Mouse (Mus musculus) frontal cortex, adult (tissue): ENCODE measurements around the gene Helt.

Source experiments
- ATAC-seq: cut with Nextera tagmentation; 2 replicates; pipeline ENCODE4 v1.9.2; 2017; ENCODE audit warnings: mild to moderate bottlenecking, moderate library complexity, mixed read lengths; ENCODE audit not compliant: low TSS enrichment

The Helt gene

DNA sequence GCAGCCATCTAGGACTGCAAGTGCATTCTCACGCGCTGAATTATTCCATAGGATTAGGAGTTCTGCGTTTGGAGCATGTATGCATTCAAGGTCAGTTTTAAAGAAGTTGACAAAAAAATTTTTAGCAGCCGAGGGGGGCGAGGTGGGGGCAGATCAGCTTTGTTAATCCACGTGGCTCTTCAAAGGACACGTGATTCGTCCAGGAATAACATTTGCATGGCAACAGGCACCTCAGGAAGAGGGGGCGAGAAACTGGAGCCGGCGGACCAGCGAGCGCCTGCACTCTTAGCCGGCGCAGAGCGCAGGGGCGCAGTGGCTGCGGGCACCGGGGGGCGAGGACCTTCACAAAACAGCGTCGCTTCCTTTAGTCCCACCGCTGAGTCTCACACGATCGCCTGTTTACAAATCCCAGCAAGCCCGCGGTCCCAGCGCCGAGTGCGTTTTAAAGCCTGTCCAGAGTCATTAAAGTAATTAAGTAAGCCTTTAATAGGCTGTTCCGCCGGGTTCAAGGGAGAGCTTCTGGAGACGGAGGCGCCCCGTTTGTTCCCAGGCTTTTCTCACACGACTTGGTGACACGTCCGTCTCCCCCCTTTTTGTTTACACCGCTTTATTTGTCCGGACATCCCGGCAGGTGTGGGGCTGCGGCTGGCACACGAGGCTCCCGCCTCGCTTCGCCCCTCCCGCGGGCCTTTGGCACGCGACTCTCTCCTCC lies at the start of gene Helt:
Gene Helt, minus strand, starts transcription at position 491 of the 712 bp plus-strand sequence.
- ATAC-seq: no peak; the same call in 1 of the 2 replicates

DNA sequence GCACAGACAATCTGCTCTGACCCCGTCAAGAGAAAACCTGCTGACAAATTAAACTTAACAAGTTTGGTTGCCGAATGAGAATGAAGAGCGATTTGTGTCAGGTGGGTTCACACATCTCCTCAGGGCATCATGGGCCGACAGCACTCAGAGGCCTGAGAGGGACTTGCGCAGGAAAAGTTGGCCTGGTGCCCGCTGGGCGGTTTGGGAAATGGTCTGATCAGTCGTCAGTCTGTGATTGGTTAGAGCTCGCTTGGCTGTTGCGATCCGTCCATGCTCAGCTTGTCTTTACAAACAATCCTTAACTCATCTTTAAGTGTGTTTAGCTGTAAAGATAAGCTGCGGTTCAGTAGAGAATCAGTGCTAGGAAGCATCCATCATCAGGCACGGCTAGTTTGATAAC lies 47.8 kb upstream of the Helt start:
- ATAC-seq: no peak

DNA sequence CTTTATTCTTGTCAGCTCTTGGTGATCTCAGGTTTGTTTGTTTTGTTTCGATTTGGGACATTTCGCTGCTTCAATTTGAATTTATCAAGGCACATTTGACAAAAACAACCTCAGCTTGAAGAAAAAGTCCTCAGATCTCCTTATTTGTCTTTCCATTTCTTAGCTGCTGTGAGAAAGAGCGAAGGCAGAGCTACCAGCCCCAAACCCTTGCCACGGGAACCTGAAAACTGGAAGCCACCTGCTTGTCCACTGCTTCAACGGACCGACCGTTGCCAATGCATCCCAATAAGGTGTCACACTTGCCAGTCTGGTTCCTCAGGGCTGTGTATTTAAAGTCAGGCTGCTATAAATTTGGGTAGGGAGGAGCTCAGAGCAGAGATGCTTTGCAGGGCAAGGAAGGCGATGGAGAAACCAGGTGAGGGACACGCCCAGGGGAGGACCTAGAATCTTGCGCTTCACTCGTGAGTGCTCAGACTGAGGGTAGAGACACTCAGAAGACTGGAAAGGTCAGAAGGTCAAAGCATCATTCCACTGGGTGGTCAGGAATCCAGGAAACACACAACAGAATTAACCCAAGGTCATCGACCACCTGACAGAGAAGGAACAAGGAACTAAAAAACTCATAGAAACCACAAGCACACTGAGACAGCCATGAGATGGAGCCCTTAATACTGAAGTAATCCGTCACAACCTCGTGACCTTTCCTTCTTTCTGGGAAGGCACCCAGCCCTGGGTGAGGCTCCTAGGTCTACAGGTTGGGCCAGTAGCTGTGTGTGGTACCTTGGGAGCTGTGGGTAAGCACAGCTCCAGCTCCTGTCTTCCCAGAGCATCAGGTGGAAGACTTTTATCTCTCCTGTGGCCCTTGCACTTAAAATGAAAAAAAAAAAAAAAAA lies 46.2 kb upstream of the Helt start:
- no peak for ATAC-seq

DNA sequence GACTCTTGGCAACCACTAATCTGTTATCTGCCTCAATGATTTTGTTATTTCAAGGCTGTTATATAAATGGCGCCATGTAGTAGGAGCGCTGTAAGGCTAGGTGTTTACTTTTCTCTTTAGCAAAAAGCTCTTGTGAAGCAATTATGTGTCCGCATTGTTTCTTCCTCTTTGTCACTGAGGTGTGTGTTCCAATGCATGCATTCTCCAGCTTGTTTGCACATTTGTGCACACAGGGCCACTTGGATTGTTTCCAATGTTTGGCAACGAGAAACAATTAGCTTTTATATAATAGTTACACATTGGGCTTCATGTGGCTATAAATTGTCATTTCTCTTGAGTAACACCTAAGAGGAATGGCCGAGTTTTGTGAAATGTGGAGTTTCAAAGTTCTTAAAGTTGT lies 44.8 kb upstream of the Helt start:
- ATAC-seq: no peak

DNA sequence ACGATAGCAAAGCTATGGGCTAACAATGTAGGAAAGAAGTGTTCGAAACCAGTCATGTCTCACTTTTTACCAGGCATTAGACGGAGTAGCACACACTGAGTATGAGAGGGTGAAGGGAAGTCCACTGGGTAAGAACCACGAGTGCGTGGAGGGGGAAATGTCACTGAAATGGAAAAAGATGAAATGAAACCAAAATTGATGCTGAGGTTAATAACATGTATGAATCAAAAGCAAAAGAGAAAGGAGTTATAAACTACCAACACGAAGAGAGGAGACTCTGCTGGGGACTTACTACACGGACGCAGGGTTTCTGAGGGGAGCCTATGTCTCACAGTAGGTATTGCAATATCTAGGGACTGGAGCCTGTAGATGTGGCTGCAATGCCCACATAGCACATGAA lies 41.9 kb upstream of the Helt start:
- ATAC-seq: no peak

DNA sequence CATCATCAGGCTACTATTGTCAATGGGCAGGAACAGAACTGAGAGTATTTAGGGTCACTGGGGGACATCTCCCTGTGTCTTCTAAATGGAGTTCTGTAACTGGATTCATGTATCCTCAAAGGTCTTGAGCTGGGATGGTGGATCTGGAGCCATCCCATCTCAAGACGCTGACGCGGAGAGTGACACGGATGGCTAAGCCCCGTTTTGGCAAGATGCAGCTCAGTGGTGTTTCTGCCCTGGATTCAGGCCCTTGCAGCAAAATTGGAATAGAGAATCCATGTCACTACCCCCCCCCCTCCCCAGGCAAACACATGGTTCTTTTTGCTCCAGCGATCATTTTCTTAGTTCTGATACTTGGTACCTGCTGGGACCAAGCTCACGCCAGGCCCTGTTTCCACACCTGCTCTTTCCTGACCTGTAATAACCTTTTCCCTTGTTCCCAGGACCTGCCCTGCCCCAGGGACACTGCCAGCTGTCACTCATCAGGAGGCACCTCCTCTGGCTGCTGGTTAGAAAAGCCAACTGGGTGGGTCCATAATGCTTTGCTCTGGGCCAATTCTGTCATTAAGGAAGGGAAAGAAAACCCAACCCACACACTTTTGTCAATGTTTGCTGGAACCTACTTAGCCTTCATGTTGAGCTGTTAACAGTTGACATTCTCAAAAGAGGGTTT lies 38.1 kb upstream of the Helt start:
- no peak for ATAC-seq

DNA sequence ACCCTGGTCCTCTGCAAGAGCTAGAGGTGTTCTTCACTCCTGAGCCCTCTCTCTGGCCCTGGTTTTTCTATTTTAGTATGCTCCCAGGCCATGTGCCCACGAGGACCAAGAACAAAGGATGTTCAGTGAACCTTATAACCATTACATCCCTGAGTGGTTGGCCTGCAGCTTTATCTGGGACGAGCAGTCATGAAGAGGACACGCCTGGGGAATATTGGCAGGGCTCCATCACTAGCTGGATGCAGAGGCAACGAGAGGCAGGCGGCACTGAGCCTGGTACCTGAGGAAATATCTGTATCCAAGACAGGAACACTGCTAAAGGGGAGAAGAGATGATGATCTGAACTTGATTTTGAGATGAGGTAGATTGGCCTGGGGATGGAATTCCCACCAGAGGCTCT lies 37.3 kb upstream of the Helt start:
- ATAC-seq: no peak

DNA sequence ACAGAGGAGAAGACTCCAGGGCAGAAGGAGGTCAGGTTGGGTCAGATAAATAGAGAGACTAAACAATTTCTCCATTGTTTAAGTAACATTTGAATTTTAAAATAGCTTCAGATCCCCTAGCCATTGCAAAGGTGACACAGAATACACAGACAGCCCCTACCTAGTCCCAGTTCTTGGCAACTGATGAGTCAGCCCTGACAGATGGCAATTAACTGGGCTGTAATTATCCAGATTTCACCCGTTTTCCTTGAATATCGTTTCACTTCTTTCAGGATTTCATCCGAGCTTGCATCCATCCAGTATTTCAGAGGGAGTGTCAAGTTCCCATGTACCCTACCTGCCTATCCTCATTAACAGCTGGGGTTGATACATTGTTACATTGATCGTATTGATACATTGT lies 34.9 kb upstream of the Helt start:
- ATAC-seq: no peak

DNA sequence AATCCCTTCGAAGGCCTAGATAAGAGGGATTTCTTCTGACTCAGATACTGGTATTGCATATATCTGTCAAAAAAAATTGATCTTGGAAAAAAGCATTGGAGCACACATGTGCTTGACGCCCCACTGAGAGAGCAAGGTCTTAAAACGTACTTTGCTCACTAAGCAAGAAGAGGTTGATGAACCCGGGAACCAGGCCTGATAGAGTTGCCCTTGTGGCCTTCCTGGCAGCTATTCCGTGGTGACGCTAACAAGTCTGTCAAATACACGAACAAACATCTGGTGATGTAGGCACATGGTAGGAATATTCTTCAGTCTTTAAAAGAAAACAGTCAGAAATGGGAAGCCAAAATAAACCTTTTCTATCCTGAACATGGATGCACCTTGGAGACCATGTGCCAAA lies 32.8 kb upstream of the Helt start:
- ATAC-seq: no peak

DNA sequence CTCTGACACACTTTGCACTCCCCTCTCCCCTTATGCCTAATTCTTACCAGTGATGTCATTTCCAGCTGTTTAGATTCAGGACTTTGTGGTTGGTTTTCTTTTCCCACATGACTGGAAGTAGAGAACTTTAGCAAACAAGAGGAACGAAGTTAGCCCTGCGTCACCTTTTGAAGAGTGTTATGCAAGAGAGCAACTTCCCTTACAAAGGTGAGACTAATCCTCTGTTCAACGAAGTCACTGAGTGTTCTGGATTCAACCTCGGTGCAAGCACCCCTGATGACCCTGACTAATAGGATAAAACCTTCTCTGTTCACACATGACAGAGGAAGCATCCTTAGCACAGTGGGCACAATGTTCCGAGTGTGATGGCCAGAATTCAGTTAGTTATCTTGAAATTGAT lies 32.2 kb upstream of the Helt start:
- ATAC-seq: no peak

DNA sequence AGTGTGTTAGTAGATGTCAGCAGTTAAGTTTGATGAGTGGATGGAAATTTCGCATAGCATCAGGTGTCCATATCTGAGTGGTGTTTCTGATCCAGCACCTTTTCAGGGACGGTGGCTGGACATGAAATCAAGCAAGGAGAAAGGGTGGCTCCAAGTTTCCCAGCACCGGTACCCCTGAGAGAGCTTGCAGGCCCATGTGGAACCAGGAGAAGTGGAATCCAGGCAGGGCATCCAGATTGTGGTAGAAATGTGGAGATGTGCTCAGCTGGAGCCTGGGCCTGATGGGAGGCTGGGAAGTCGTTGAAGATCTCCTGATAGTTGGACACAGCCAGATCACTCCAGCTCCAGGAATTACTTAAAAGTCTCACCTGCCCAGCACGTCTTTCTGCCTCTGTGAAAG lies 30.2 kb upstream of the Helt start:
- ATAC-seq: no peak

DNA sequence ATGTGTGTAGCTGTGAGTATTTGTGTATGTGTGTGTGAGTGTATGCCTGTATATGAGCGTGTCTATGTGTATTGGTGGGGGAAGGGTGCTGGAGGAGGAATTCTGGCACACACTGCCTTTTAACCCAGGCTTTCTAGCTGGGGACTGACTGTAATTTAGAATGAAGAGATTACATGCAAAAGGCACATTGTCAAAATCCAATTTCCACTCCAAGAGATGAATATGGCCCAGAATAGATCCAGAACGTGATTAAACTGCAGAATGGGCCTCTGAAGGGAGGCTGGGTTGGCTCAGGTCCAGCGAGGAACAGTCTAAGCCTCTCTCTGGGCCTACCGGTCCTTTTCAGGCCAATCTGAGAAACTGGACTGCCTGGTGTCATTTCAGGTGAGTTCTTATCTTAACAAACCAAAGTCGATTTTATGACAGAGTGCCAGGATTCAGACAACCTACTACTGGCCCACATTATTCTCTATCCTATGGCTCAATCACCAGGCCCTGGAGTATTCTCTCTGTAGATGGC lies 29.3 kb upstream of the Helt start:
- ATAC-seq: no peak

DNA sequence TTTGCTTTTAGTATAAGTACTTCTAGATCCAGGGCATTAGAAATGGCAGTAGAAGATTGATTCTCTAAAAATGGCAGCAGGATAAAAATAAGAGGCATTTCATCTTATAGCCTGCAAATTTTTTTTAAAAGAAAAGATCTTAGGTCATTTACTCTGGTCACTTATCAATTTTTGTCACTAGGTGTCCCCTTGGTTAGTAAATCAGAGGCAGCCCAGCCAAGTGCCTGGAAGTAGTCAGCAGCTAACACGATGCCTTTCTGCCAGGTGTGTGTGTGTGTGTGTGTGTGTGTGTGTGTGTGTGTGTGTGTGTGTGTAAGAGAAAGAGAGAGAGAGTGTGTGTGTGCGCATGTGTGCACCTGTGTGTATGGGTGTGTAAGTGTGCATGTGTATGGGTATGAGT lies 28.4 kb upstream of the Helt start:
- ATAC-seq: no peak

DNA sequence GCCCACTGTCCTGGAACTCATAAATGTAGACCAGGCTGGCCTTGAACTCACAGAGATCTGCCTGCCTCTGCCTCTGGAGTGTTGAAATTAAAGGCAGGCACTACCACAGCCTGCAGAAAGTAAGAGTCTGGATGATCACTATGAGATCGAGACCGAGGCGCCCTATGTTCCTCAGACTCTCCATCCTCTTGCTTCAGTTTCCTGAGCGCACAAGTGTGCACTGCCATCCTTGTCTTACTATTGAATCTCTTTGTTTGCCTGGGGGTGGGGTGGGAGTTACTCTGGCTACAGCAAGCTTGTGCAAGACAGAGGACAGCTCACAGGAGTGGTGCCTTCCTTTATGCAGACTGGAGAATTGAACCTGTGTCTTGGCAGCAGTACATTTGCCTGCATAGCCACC lies 27.9 kb upstream of the Helt start:
- ATAC-seq: no peak

DNA sequence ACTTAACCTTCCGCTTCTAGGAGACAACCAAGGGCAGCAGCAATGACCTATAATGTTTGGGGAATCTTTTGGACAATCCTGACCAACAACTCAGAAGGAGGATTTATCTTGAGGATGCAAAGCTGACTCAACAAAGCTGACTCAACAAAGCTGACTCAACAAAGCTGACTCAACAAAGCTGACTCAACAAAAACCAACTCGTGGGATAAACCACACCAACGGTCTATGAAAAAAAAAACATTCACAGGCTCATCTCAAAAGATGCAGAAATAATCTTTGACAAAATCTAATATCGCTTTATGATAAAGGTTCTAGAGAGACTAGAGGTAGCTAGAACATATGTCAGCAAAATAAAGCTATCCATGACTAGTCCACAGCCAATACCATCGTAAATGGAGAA lies 24.3 kb upstream of the Helt start:
- ATAC-seq: no peak

DNA sequence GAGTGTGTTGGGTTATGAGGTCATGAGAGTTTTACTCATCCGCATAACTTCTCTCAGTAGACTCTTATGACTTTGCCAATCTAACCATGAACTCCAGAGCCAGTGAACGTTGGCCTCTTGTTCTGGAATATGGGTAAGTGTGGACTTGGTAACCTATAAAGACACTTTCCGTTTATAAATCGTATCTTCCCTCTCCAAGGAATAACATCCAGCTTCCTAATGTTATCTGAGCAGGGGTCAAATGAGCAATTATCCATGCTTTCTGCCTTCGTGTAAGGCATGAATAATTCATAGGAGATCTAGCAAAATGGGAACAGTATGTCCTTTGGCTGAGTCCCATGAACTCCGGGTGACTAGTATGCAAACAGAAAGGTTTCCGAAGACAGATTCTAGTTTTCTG lies 22.7 kb upstream of the Helt start:
- ATAC-seq: no peak

DNA sequence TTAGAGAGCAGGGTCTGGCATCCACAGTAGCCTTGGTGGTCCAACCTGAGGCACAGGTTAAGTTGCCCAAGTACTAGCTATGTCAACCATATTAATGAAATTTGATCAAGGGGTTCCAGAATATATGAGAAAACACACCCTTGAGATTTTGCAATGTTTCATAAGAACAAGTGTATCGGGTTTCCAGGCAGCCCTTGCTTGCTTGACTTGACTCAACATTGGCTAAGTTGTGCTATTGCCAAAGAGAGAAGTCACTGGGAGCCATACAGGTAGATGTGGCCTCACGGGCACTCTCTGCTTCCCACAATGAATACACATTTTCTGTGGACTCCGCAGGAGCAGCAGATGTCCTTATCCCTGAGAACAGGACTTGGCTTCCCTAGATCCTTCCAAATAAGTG lies 19.3 kb upstream of the Helt start:
- ATAC-seq: no peak

DNA sequence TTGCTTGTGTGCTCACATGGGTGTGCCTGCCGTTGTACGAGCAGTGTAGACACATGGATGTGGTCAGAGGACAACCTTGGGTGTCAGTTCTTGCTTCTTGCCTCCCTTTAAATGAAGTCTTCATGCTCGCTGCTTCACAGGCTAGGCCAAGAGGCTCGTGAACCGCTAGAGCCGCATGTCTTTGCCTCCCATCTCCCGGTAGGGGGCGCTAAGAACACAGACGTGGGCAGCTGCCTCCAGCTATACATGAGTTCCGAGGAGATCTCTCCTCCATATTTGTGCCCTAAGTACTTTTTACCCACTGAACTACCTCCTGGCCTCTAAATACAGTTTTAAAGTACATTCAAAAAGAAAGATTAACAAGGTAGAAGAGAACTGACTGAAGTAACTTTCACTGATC lies 16.7 kb upstream of the Helt start:
- ATAC-seq: peak; percentile 97

DNA sequence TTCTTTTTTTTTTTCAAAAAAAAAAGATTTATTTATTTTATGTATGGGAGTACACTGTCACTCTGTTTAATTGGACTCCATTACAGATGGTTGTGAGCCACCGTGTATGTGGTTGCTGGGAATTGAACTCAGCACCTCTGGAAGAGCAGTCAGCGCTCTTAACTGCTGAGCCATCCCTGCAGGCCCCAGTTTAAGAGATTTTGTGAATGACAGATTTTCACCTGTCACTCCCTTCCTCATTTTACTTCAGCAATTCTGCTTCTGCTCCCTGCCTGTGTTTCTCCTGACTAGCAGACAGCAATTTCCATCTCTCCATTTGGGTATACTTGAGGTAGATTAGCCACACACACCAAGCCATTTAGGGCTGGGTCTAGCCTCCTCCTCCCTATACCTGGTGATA lies 13.7 kb upstream of the Helt start:
- ATAC-seq: no peak

DNA sequence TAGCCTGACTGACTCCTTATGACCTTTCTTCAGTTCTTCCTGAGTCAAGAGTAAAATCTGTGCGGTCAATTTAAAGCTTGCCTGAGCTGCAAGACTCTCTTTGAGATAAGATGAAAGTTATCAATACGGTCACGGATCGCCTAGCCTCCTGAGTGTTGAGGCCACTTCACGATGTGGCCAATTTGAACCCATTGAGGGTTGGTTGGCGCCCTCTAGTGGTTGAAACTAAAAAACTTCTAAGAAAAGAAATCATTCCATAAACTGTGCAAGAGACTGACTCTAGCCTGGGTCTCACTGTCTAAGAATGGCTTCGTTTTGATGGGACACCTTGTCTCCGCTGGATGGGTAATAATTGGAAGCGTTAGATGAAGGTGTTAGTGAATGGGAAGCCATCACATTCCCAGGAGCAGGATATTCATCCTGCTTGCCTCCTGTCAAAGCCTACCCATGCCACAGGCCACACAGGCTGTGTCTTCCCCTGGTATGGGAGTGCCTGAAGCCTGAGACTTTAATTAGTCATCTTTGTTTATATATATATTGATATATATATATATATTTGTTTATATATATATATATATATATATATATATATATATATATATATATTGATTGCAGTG lies 11.4 kb upstream of the Helt start:
- peak; percentile 77; the same call in 1 of the 2 replicates for ATAC-seq

DNA sequence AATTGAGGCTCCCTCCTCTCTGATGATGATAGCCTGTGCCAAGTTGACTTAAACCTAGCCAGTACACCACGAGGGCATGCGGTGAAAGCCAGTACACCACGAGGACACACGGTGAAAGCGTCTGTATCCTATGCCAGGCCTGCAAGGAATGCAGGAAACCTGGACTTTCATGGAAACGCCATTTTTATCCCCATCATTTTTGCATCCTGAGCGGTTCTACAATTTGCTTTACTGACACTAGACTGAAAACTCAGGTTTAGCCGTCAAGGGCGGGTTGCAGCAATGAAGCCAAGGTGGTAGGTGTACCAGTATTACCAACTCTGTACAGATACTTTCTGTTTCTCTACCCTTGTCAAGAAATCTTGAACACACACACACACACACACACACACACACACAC lies 7.7 kb upstream of the Helt start:
- no peak for ATAC-seq

DNA sequence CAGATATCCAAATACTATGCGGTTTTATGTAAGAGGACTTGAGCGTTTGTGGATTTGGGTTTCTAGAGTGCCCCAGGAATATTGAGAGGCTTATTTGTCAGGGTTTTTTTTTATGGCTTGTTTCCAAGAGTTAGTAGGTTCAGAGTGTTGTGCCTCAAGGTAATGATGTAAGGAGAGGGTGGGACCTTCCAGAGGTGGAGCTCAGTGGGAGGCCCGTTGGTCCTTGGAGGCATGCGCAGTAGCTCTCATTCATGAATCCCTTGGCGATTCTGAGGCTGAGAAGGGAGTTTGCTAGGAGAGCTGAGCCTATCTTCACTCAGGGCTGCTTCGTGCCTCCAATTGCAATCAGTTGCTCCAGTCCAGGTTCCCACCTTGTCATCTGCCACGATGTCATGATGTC lies 4.4 kb upstream of the Helt start:
- no peak for ATAC-seq
